Mouse (Mus musculus) limb, embryonic 11.5 days (tissue): ENCODE results near the gene Prox1. TPM values are rescaled to one million over a fixed set of nuclear protein-coding genes. Genes with fewer than 3 reads are reported as not detected.

Experiments
- ATAC-seq: fragments of 200-750 bp; cut with Nextera tagmentation; 2 replicates; pipeline ENCODE4 v1.8.0; 2017; ENCODE audit warnings: low read depth; ENCODE audit not compliant: insufficient number of reproducible peaks, low FRiP score, low TSS enrichment
- DNase-seq: peaks from one replicate; pipeline ENCODE4 v3.0.0-alpha.2; 2015; ENCODE audit warnings: low spot score
- H3K27ac ChIP-seq: fragments of 300-500 bp; sonication (generic); replicated peaks from 2 replicates; pipeline ENCODE4 v1.5.1; 2014; ENCODE audit warnings: low read depth, mild to moderate bottlenecking, low read length
- H3K27me3 ChIP-seq: fragments of 300-500 bp; sonication (generic); 2 replicates; pipeline ENCODE4 v1.6.1; 2014; ENCODE audit warnings: mild to moderate bottlenecking, low read length, mixed read lengths; ENCODE audit not compliant: control insufficient read depth, insufficient read depth
- H3K36me3 ChIP-seq: fragments of 300-500 bp; sonication (generic); 2 replicates; pipeline ENCODE4 v1.6.1; 2014; ENCODE audit warnings: mild to moderate bottlenecking, low read length, moderate library complexity, mixed read lengths; ENCODE audit not compliant: control insufficient read depth, insufficient read depth
- H3K4me1 ChIP-seq: fragments of 300-500 bp; sonication (generic); 2 replicates; pipeline ENCODE4 v1.6.1; 2014; ENCODE audit warnings: low read length, mixed read lengths; ENCODE audit not compliant: control insufficient read depth, insufficient read depth
- H3K4me2 ChIP-seq: fragments of 300-500 bp; sonication (generic); 2 replicates; pipeline ENCODE4 v1.6.1; 2014; ENCODE audit warnings: low read depth, mild to moderate bottlenecking, moderate library complexity; ENCODE audit not compliant: severe bottlenecking
- H3K4me3 ChIP-seq: fragments of 300-500 bp; sonication (generic); 2 replicates; pipeline ENCODE4 v1.5.1; 2014; ENCODE audit warnings: low read depth, low read length
- H3K9ac ChIP-seq: fragments of 300-500 bp; sonication (generic); 2 replicates; pipeline ENCODE4 v1.6.1; 2014; ENCODE audit warnings: mild to moderate bottlenecking, low read length
- H3K9me3 ChIP-seq: fragments of 300-500 bp; sonication (generic); 2 replicates; pipeline ENCODE4 v1.6.1; 2016; ENCODE audit warnings: low read length; ENCODE audit not compliant: control insufficient read depth
- WGBS: fragments of 180-500 bp; shearing (Covaris S2); extraction: QIAGEN DNeasy Blood & Tissue Kit; methylation state at CpG from one replicate; pipeline ENCODE4 v1.1.7; 2014; 5-methylcytosine and 5-hydroxymethylcytosine counted together
- polyA plus RNA-seq: library from polyadenylated mRNA; unstranded; fragments of >200 nt; fragmentation: Nextera tagmentation; extraction: Ambion mirVana; gene quantifications from 2 replicates; pipeline ENCODE4 v1.2.1, GENCODE M21; 2014

Prox1 gene
- polyA plus RNA-seq, 1 experiment from 2014 or later, result 1.2 TPM

GRCm38 (mm10) chr1:190180861-190181260 lies 10.3 kb upstream of the Prox1 start:
- WGBS, result 45% methylated on average over 6 of the region's 6 CpGs
- H3K4me2 ChIP-seq, result no peak overlapping the region
- H3K27me3 ChIP-seq, result peaks cover 4% of the 10 kb centered on the region
- no peaks in the 10 kb centered on the region for H3K9me3 ChIP-seq
- no peak for ATAC-seq
- no peak overlapping the region for H3K4me3 ChIP-seq
- H3K36me3 ChIP-seq, result no peaks in the 10 kb centered on the region
- no peak for DNase-seq
- H3K4me1 ChIP-seq, result no peaks in the 10 kb centered on the region
- no peak overlapping the region for H3K27ac ChIP-seq
- H3K9ac ChIP-seq, result no peak overlapping the region

DNA sequence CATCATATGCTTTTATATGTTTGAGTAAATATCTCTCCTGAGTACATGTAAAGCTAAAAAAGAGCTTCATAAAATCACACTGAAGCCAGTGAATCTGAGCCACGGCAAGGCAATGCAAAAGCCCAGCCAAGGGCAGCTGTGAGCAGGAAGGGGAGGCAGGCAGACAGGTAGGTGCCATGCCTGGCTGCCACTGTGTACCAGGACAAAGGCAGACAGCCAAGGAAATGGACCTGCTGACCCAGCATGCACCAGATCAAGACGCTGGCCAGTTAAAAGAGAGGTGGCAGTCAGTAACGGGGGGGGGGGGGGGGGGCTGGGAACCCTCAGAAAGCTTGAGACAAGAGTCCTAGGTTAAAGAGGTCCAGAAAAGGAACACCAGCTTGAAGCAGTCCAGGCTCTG lies 6.4 kb upstream of the Prox1 start:
- WGBS, result 32% methylated on average over 3 of the region's 3 CpGs
- ATAC-seq (no peak), DNase-seq (no peak)
- Histone ChIP-seq H3K36me3 (no peaks in the 10 kb centered on the region), H3K4me1 (peaks cover 22% of the 10 kb centered on the region), H3K27me3 (peaks cover 33% of the 10 kb centered on the region), H3K4me2 (no peak overlapping the region), H3K4me3 (no peak overlapping the region), H3K9ac (no peak overlapping the region), H3K27ac (no peak overlapping the region), H3K9me3 (no peaks in the 10 kb centered on the region)

DNA sequence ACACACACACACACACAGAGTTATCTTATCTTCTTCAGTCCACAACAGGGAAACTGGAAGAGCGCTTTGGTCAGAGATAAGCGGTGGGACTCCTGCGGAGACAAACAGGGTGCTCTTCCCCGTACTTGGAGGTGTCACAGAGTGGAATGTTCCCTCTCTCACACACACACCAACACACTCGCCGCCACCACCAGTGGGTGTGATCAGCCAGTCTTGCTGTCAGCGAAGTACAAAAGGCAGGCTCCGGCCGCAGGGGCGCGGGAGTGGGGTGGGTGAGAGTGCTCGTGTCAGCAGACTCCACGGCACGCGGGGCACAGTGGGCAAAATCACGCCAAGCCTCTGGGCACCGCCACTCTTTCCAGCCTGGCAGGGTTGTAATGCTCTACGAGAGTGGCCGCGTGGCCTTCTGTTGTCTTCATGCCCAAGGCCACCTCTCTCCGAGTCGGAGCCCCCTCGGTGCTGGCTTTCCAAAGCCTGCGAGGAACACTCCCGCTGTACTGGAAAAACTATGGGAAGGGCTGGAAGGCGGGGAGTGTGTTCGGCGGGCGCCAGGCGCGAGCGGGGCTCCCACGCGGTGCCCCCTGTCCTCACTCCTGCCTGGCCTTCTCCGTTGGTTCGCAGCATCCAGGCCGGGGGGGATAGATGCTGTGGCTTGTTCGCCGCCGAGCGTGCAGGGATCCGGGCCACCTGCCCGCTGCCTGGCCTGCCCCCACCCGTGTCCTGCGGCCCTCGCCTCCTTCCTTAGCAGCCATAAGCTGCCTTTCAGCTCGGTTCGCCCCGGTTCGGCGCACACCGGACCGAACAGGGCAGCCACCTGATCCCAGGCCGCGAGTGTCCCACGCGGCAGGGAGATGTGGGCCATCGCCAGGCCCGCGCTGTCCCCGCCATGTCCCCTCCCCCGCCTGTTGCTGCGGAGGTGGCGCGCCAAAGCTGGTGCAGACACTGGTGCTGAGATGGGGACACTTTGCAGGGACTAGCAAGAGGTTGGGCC lies 4.5 kb upstream of the Prox1 start:
- ATAC-seq, result no peak; the same call in 1 of the 2 replicates
- Histone ChIP-seq H3K4me3 (peak overlapping the region; percentile 33), H3K36me3 (no peaks in the 10 kb centered on the region), H3K27me3 (peaks cover 45% of the 10 kb centered on the region), H3K4me2 (peak overlapping the region; percentile 81), H3K9ac (peak overlapping the region; percentile 43; the same call in 1 of the 2 replicates), H3K9me3 (no peaks in the 10 kb centered on the region), H3K27ac (no peak overlapping the region), H3K4me1 (peaks cover 22% of the 10 kb centered on the region)
- WGBS, result under 1% methylated on average over 65 of the region's 65 CpGs
- peak; percentile 61 for DNase-seq

- H3K36me3 ChIP-seq, result no peaks in the 10 kb centered on the region
- no peaks in the 10 kb centered on the region for H3K9me3 ChIP-seq
- H3K27ac ChIP-seq, result no peak overlapping the region
- H3K27me3 ChIP-seq, result peaks cover 46% of the 10 kb centered on the region
- no peak overlapping the region for H3K9ac ChIP-seq
- peaks cover 23% of the 10 kb centered on the region for H3K4me1 ChIP-seq
- WGBS, result under 1% methylated on average over 13 of the region's 13 CpGs
- H3K4me3 ChIP-seq, result no peak overlapping the region
- ATAC-seq (no peak), DNase-seq (peak; percentile 69)
- H3K4me2 ChIP-seq, result peak overlapping the region; percentile 10; the same call in 1 of the 2 replicates
Observed at GRCm38 (mm10) chr1:190174231-190174630, 3.7 kb upstream of the Prox1 start.

- H3K27me3 ChIP-seq, result peaks cover 53% of the 10 kb centered on the region
- peak overlapping the region; percentile 35 for H3K4me2 ChIP-seq
- no peaks in the 10 kb centered on the region for H3K36me3 ChIP-seq
- no peak overlapping the region for H3K9ac ChIP-seq
- DNase-seq, result peak; percentile 67
- H3K27ac ChIP-seq, result no peak overlapping the region
- 0 out of 2 replicates have a peak, but pooled peaks have one; percentile 49 for ATAC-seq
- H3K9me3 ChIP-seq, result no peaks in the 10 kb centered on the region
- 0% methylated on average over 13 of the region's 16 CpGs for WGBS
- 0 out of 2 replicates have a peak overlapping the region, but pooled peaks have one; percentile 2 for H3K4me3 ChIP-seq
- H3K4me1 ChIP-seq, result peaks cover 29% of the 10 kb centered on the region
Observed at GRCm38 (mm10) chr1:190173596-190173995, 3.1 kb upstream of the Prox1 start.

GRCm38 (mm10) chr1:190172979-190173461 lies 2.5 kb upstream of the Prox1 start:
- under 1% methylated on average over 24 of the region's 24 CpGs for WGBS
- Histone ChIP-seq H3K4me2 (peak overlapping the region; percentile 35), H3K27me3 (peaks cover 58% of the 10 kb centered on the region), H3K27ac (no peak overlapping the region), H3K9me3 (no peaks in the 10 kb centered on the region), H3K9ac (no peak overlapping the region), H3K36me3 (no peaks in the 10 kb centered on the region), H3K4me3 (no peak overlapping the region), H3K4me1 (peaks cover 34% of the 10 kb centered on the region)
- no peak for ATAC-seq
- DNase-seq, result peak; percentile 70

GRCm38 (mm10) chr1:190172311-190172978 lies 1.9 kb upstream of the Prox1 start:
- Histone ChIP-seq H3K27ac (no peak overlapping the region), H3K4me3 (no peak overlapping the region), H3K9ac (no peak overlapping the region), H3K27me3 (peaks cover 59% of the 10 kb centered on the region), H3K4me1 (peaks cover 34% of the 10 kb centered on the region), H3K9me3 (no peaks in the 10 kb centered on the region), H3K4me2 (peak overlapping the region; percentile 35), H3K36me3 (no peaks in the 10 kb centered on the region)
- WGBS, result under 1% methylated on average over 32 of the region's 32 CpGs
- DNase-seq (peak; percentile 60), ATAC-seq (no peak)

GRCm38 (mm10) chr1:190171750-190172149 lies 1.2 kb upstream of the Prox1 start:
- no peak overlapping the region for H3K4me2 ChIP-seq
- H3K36me3 ChIP-seq, result no peaks in the 10 kb centered on the region
- H3K4me1 ChIP-seq, result peaks cover 34% of the 10 kb centered on the region
- H3K9ac ChIP-seq, result no peak overlapping the region
- H3K27me3 ChIP-seq, result peaks cover 61% of the 10 kb centered on the region
- no peaks in the 10 kb centered on the region for H3K9me3 ChIP-seq
- WGBS, result under 1% methylated on average over 12 of the region's 12 CpGs
- peak; percentile 48 for DNase-seq
- no peak overlapping the region for H3K27ac ChIP-seq
- no peak for ATAC-seq
- no peak overlapping the region for H3K4me3 ChIP-seq
